Mouse (Mus musculus) kidney, postnatal 10 days (tissue): ENCODE measurements around the gene Limd1.

Source experiments
- DNase-seq: peaks from one replicate; pipeline ENCODE4 v3.0.0; 2021; ENCODE audit warnings: mixed read lengths

Limd1 gene

GRCm38 (mm10) chr9:123484830-123485229 lies 6.3 kb downstream of the Limd1 start:
- no peak for DNase-seq

GRCm38 (mm10) chr9:123485561-123485960 lies 7.1 kb downstream of the Limd1 start:
- no peak for DNase-seq

DNA sequence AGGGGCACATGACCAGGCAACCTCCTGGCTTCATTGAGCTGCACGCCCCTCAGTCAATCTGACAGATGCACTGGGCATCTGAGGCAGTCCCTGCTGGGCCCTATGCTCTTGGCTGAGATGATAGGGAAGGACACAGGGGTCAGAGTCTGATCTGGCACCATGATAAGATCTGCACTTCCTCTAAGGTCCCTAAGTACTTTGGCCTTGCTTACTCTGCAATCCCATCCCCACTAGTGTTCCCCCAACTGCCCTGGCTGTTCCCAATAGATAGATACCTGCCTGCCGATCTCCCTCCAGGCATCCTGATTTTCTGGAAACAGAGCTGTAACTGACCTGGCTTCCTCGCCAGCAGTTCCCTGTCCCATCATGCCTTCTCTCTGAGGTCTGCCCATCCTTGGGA lies 8.1 kb downstream of the Limd1 start:
- DNase-seq, result no peak

- DNase-seq, result no peak
Measured at GRCm38 (mm10) chr9:123489073-123489472, 10.6 kb downstream of the Limd1 start.

DNA sequence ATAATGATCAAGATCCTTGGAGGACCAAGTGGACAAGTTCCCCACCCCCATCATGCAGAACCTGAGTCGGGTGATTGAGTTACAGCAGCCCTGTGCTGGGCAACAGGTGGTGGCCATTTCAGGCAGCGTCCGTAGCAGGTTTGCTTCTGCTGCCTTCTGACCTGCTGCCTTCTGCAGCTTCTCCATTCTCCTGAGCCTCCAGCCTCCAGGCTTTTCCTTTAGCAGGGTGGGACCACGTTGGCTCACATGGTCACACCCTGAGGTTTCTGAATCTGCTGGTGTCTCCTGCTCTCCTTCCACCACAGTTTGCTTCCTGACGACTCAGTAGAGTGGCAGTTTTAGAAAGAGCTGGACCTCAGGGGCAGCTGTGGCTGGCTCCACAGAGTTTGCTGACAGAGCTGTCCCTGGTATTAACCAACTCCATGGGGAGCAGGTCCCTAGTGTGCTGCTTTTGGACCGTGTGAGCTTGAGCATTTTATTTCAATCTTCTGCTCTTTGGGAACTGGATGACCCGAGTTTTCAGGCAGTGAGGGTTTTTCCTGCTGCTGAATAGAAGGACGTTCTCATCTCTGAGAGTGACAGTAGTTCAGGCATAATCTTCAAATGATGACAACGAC lies 11.3 kb downstream of the Limd1 start:
- DNase-seq, result no peak

DNA sequence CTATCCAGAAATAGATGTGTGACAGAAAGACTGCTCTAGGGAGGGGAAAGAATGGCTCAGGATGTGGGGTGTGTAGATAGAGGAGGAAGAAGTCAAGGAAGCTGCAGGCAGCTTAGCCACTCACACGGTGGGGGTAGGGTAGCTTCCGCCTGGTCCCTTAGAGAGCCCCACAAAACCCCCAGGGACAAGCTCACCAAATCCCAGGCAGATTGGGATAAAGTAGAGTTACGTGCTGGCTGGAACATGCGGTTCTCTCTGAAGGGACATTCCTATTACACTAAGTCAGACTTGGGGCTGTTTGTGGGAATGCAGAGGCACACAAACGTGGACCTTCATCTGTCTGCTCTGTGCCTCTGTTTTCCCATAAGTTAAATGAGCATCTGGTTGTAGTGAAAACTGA lies 12.4 kb downstream of the Limd1 start:
- no peak for DNase-seq

GRCm38 (mm10) chr9:123491917-123492585 lies 13.5 kb downstream of the Limd1 start:
- DNase-seq, result peak; percentile 73

GRCm38 (mm10) chr9:123496665-123497064 lies 18.2 kb downstream of the Limd1 start:
- peak; percentile 50 for DNase-seq

DNA sequence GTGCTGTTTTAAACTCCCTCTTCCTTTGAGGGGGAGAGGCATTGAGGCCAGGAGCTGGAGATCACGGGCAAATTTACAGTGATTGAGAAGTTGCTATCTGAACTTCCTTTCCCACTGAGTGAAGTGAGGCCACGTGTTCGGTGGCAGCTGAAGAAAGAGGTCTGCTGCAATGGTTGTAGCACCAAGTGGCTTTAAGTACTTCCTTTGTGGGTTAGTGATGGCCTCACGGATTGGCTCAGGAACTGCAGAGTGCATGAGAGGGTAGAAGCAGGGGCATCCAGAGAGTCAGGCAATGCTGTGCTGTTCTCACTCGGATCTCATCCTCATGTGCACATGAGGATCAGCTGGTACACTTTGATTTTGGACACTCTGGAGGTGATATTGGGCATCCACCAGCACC lies 19.4 kb downstream of the Limd1 start:
- no peak for DNase-seq

DNA sequence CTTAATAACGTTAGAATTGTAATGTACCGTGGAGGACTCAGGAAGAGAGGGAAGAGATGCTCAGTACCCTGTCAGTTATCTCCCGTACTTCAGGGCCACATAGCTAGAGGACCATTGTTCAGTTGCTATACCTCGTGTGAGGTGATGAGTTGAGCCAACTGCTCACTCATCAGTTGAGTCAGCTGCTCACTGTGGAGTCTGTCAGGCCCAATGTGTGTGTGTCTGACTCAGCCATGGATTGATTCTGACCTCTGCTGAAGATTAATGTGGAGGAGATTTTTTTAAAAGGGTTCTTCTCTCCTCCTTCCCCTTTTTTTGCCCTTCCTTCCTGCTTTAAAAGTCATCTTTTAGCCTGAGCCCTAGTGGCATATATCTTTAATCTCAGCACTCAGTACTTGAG lies 22.0 kb downstream of the Limd1 start:
- no peak for DNase-seq

DNA sequence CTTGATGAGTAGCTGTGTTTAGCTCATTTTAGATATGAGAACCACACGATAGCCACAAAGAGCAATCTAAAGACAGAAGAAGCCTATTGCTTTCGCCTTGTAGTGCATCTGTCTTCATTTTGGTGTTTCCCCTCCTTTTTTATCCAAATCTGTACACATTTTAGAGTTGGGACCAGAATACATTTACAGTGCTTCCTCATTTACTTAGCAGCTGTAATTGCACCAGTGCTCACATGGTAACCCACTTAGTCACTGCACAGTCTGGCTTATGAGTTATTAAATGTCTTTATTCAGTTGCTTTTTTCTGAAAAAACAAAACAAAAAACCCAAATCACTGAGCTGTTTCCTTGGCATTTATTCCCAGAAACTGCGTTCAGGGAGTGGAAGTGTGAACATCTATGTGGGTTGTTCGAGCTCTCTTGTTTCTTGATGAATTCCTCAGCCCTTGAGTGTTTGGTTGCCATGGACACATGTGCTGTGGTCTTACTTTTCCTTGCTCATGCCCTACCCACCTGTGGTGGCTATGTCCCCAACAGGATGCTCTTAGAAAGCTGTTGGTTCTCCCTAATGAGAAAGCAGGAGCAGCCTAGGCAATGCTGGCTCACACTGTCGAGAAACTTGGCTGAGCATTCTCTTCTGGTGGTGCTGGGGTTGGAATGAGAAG lies 24.8 kb downstream of the Limd1 start:
- no peak for DNase-seq

GRCm38 (mm10) chr9:123504325-123504724 lies 25.8 kb downstream of the Limd1 start:
- peak; percentile 76 for DNase-seq

GRCm38 (mm10) chr9:123505598-123505997 lies 27.1 kb downstream of the Limd1 start:
- DNase-seq, result peak; percentile 47

- DNase-seq, result no peak
Measured at GRCm38 (mm10) chr9:123506270-123507146, 28.0 kb downstream of the Limd1 start.

DNA sequence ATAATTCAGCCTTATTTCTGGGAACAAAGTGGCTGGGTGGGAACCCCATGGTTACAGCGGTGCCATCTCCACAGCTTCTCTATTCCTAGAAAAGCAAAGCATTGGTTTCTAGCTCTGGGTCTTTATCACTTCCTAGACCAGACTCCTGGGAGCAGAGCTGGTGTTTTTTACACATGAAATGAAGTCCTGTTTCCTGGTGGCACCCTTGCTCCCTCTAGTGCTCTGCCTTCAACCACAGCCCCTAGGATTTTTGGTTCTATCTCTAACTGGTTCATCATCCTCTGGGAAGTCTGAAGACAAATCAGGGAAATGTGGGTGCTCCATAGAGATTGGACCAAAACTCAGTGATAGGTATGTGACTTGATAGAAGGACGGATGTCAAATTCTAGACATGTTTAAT lies 28.9 kb downstream of the Limd1 start:
- peak; percentile 32 for DNase-seq

DNA sequence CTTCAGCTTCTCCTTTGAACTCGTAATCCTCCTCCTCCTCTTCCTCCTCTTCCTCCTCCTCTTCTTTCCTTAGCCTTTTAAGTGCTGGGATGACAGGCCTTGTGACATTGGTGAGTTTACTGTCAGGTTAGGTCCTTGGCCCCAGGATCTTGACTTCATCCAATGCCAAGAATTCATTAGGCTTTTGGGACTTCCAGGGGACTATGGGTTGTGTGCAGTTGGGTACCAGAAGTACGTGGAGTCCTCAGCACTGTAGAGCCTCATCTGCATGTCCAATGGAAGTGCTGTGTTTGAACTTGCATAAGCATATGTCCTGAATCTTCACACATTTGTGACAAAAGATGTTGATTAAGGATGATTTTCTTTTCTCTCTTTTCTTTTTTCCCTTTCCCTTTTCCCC lies 30.5 kb downstream of the Limd1 start:
- no peak for DNase-seq

DNA sequence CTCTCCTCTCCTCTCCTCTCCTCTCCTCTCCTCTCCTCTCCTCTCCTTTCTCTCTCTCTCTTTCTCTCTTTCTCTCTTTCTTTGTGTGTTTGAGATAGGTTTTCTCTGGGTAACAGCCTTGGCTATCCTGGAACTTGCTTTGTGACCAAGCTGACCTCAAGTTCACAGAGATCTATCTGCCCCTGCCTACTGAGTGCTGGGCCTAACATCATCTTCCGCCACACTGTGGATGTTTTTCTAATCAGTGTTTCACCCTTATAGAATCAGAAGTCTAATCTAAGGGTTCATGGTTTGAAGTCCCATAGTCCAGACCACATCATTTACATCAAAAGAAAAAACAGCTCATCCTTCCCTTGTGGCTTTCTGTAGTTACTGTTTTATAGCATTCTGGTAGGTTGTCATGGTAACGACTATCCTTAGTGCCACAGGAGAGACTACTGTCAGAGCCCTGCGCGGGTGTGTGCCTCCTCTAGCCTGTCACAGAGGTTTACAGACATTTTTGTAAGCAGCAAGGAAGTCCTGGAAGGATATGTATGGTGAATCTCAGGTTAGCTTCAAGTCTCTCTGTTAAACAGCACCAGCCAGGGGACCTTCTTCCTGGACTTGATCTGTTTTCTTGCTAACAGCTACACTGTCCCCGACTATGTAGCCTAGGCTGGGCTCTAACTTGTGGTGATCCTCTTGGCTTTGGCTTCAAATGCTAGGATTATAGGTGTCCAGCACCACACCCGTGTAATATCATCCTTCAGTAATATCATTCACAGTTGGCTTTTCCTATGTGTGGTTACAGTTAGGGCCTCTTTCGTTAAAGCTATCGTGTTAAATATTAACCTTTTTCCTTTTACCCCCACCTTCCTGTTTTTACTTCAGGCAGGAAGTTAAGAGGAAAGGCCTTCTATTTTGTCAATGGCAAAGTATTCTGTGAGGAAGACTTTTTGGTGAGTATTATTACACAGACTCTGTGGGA lies 31.4 kb downstream of the Limd1 start:
- no peak for DNase-seq

- DNase-seq, result no peak
Measured at GRCm38 (mm10) chr9:123510926-123511325, 32.4 kb downstream of the Limd1 start.

DNA sequence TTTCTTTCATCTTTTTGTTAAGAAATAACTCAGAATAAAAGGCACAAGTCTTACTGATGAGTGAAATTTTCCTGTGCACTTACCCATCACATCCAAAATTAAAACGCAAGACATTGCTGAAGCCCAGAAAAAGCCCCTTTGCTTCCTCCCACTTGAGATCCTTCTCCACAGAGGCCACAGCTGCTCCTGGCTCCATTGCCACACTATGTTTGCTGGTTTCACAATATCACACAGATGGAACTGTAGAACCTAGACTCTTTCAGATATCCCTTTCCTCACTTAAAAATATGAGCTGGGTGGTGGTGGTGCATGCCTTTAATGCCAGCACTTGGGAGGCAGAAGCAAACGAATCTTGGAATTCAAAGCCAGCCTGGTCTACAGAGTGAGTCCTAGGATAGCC lies 34.0 kb downstream of the Limd1 start:
- no peak for DNase-seq

DNA sequence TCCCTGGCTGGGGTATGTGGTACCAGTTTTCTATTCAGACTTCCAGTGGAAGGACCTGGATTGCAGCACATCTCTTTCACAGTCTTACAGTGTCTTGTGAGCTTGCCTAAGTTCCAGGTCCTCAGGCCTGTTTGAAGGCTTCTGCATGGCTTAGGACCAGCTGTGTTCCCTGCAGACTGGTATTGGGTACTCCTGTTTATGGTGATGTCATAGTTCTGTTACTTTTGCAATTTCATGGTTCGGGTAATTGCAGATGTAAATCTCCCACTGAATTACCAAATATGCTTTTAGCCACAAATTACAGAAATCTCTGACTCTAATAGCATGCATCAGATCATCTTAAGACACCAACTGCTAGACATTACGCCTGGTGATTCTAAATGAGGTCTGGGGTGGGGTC lies 36.6 kb downstream of the Limd1 start:
- no peak for DNase-seq

- DNase-seq, result no peak
Measured at GRCm38 (mm10) chr9:123516641-123517385, 38.3 kb downstream of the Limd1 start.
